Mouse (Mus musculus) adrenal gland, postnatal 10 days (tissue): ENCODE measurements around the gene Utp14b. TPM values are rescaled to one million over a fixed set of nuclear protein-coding genes. Genes with fewer than 3 reads are reported as not detected.
A peak's percentile ranks its signal among the peaks of the same experiment; 100 is the strongest.

Source experiments
- DNase-seq: peaks from one replicate; pipeline ENCODE4 v3.0.0; 2021; ENCODE audit warnings: mixed read lengths
- long read RNA-seq, 2 experiments: library from polyadenylated mRNA; stranded (forward); transcript quantifications; one replicate each; pipeline ENCODE4 v2.0.0; 2021
- total RNA-seq, 2 experiments: library from RNA; stranded (reverse); gene quantifications; 2 replicates each; pipeline ENCODE4 v1.2.3; 2021

Gene Utp14b
- total RNA-seq = 1 to 10 TPM; 3.7 to 4.4 TPM
- long read RNA-seq, experiment 1, full-length matches to known transcripts = 1 of 2 reads
- long read RNA-seq, experiment 1, partial matches to known transcripts = 0 of 2 reads
- long read RNA-seq, experiment 1, other reads (novel, unspliced or antisense) = 1 of 2 reads
- long read RNA-seq, experiment 2, full-length matches to known transcripts = 1 of 1 reads
- long read RNA-seq, experiment 2, partial matches to known transcripts = 0 of 1 reads
- long read RNA-seq, experiment 2, other reads (novel, unspliced or antisense) = 0 of 1 reads

- DNase-seq = peak; percentile 99
These were observed at the start of gene Utp14b, which contains the start of gene Acsl3 for GRCm38 (mm10) chr1:78657671-78658440. Gene Utp14b (plus strand): TSS chr1:78658038. Gene Acsl3 (plus strand): TSS chr1:78657825.

DNA sequence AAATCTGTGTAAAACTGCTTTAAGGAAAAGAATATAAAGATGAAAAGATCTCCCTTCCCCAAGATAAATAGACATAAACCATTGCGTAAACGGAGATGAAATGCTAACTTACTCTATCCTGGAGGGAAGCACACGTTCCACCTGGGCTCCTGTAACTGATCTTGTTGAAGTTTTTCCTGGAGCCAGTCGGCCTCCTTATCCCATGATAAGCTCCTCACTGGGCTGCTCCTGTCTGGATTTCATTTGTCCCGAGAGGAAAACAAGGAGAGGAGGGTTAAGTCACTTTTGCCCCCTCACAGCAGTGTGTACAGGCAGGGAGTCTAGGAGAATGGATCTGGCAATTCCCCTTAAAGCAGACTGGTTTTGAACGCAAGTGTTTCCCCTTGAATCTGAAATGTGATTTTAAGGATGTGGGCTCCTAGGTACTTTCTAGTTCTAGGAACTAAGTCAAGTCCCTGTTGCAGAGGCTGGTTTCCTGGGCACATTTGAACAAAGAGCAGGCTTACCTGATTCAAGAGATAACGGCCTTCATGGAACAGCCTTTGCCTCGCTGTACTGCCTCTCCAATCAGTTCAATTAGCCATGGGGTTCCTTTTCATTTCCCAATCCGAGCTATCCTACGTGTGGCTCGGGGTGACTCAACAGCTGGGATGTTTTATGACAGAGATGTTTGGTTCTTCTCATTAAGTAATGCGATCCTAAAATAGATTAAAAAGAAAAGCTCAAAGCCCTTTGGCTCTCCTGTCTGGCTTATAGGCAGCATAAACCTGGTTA, 48.5 kb upstream of the Utp14b start:
- DNase-seq = no peak

- DNase-seq = no peak
These were observed 46.8 kb upstream of the Utp14b start for GRCm38 (mm10) chr1:78611039-78611438.

DNA sequence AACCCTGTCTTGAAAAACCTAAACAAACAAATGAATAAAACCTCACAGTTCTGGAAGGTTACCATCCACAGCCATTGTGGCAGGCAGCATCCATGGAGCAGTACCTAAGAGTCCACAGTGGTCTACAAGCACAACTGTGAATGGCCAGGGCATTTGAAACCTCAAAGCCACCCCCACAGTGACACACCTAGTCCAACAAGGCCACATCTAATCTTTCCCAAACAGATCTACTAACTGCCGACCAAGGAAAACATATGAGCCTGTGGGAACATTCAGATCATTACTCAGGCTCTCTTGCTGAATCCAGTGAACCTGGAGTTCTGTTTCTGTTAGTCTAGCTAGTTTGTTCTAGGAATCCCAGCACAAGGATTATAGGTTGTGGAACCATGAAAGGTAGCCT, 44.9 kb upstream of the Utp14b start:
- DNase-seq = no peak

DNA sequence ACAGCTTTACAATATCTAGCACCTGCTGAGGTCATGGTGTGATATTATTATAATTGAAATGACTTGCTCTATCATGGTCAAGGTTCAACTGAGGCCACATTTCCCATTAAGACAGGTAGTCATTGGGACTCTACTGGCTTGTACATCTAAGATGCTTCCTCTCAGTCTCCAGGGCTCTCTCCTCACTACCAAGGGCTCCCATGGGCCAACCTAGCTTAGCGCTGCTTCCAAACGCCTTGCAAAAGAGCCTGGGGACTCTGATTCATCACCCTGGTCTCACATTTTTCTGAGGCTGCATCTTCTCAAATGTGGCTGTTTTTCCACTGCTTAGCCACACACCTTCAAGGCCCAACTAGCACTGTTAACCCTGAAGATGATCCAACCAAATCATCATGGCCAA, 33.5 kb upstream of the Utp14b start:
- no peak for DNase-seq

DNA sequence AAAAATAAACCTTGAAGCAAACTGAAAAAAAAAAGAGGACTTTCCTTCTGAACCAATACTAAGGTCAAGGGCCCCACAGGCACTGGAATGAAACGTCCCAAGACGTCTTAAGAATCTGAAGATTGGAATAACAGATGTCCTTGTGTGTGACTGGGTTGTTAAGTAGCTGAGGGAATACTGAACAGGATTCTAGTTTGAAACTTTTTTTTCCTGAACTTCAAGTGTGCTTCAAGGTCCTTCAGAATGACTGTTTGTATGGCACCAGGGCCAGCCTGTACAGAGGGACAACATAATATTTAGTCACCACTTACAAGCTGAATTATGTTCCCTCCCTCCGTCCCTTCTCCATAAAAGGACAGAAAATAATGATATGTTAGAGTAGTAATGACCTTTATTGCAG, 23.4 kb upstream of the Utp14b start:
- DNase-seq = no peak

DNA sequence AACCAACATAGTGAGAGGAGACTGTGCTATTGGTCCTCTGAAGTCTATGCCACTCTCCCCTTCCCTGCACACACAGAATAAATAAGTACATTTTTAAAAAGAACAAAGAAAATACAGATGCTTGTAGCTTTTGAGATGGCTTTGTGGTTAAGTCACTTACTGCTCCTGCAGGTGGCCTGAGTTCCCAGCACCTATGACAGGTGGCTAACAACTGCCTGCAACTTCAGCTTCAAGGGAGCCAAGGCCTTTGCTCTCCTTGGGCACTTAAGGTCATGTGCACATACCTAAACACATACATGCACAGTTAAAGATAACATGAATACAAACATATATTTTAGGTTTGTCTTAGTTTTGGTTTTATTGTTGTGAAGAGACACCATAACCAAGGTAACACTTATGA, 17.0 kb upstream of the Utp14b start:
- no peak for DNase-seq

DNA sequence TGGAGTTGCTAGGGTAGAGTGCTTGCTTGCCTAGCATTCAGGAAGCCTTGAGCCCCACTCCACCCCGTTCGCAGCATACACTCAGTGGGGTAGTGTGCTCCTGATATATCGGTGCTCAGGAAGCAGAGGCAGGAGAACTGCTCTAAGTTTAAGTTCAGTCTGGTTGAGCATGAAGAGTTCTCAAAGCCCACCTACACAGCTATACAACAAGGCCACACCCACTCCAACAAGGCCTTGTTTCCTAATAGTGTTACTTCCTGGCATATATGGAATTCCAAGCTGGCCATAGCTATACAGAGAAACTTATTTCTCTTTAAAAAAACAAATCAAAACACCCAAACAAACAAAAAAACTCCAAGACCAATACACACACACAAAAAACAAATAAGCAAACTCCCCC, 16.0 kb upstream of the Utp14b start:
- DNase-seq = no peak

GRCm38 (mm10) chr1:78642197-78642596, 15.6 kb upstream of the Utp14b start:
- DNase-seq = peak; percentile 31

- no peak for DNase-seq
These were observed 10.4 kb upstream of the Utp14b start for GRCm38 (mm10) chr1:78647317-78647885.

DNA sequence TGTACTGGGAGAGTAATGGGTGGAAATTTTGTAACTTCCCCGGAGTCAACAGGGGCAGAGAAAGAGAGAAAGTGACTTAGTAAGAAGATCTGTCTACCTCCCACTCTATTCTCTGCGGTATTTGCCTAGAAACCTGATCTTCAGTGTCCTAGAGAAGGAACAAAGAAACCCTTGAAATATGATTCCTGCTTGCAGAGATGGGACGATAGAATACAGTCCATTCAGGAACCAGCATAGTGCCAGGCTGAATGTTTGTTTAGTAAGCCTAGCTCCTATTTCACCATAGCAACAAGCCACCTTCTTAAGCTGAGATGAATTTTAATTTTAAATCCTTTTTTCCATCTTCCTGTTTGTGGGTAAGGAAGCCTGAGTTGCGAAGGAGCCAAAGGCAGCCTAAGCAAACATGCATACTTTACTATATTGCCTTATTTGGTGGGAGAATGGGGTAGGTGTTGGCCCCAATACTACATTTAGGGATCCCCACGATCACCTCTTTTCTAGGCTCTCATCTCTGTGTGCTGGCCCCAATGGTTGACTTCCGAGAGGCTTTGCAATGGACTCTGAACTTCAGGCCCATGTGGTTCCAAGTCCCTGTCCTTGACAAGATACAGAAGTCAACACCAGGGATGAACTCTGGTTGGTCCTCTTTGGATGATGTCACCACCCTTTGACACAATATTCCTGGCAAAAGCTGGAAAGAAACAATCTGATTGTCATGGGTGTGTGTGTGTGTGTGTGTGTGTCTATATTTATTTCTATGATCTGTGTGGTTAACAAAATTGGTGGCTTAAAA, 8.4 kb upstream of the Utp14b start:
- no peak for DNase-seq

- peak; percentile 76 for DNase-seq
These were observed 1.4 kb upstream of the Utp14b start for GRCm38 (mm10) chr1:78656472-78656871.

DNA sequence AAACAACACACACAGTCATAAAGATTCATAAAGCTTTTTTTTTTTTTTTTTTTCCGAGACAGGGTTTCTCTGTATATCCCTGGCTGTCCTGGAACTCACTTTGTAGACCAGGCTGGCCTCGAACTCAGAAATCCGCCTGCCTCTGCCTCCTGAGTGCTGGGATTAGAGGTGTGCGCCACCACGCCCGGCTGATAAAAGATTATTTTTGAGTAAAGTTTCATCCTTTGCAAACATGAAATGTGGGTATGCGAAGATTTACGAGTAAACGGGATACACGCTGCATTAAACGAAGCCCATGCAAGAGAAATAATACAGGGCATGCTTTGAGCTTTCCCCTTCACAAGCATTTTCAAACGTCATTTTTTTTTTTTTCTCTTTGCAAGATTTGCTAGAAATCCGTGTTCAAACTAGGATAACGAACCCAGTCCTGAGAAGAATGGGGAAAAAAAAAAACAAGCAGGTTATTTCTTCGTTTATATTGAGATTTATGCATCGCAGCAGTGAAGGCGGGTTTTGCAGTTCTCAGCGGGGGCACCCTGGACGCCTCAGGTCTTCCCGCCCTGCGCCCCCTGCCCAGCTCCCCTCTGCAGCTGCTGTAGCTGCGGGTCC, 713 bp upstream of the Utp14b start:
- no peak for DNase-seq

- no peak for DNase-seq
These were observed 817 bp downstream of the Utp14b start for GRCm38 (mm10) chr1:78658441-78659269.

GRCm38 (mm10) chr1:78659270-78659823, 1.5 kb downstream of the Utp14b start:
- no peak for DNase-seq

- DNase-seq = no peak
These were observed 6.5 kb downstream of the Utp14b start for GRCm38 (mm10) chr1:78664326-78664725.

DNA sequence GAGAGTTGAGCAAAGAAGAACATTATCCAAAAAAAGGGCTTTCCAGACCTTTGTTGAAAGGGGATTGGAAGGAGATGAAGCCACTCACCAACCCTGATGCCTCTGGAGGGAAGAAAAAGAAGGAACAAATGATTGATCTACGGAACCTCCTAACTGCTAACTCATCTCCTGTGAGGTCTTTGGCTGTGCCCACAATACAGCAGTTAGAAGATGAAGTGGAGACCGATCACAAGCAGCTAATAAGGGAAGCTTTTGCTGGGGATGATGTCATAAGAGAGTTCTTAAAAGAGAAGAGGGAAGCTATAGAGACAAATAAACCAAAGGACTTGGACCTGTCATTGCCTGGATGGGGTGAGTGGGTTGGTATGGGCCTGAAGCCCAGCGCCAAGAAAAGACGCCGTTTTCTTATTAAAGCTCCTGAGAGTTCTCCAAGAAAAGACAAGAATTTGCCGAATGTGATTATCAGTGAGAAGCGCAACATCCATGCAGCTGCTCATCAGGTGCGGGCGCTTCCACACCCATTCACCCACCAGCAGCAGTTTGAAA, 8.2 kb downstream of the Utp14b start:
- DNase-seq = no peak

- no peak for DNase-seq
These were observed 8.7 kb downstream of the Utp14b start for GRCm38 (mm10) chr1:78666585-78666984.

DNA sequence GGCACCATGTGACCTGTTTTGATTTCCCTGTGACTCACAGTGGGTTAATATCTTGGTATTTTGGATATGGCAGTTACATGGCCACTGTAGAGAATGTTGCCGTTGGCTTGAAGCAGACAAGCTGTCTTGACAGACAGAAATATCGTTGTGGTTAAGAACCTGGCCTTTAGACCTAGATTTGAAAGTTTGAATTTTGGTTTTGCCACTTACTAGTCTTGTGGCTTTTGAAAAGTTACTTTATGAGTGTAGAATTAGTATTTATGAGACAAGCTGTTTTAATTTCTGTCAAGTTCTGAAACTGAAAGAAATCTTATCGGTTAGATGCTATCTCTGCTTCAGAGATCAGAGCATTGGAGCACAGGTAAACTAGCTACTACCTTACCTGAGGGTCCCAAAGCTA, 24.5 kb downstream of the Utp14b start:
- no peak for DNase-seq

- no peak for DNase-seq
These were observed 26.3 kb downstream of the Utp14b start for GRCm38 (mm10) chr1:78684128-78684527.
